Mouse (Mus musculus): ENCODE data around the gene Mttp.

The Mttp gene

GRCm38 (mm10) chr3:138053969-138054368, 90.8 kb downstream of the Mttp start:
- DNase-seq (ENCODE audit: low spot score in 2 of 2), result no peak

DNA sequence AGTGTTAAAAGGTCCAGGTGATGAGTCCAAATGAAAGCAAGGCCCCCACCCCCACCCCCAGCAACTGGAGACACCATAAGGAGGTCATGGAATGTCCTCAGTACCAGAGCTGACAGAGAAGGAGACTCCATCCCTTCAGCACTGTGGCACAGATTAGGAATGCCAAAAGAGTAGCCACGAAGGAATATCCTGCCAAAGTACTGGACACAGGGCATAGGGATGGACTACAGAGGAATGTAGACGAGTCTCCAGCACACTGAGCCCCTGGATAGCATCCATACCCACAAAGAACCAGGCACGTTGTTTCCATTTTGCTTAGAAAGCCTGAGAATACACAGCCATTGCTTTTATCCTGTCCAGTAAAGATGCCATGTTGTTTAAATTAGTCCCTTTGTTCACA, 93.3 kb downstream of the Mttp start:
- DNase-seq (ENCODE audit: low spot score in 2 of 2), result no peak

GRCm38 (mm10) chr3:138050772-138051171, 94.0 kb downstream of the Mttp start:
- DNase-seq (ENCODE audit: low spot score in 2 of 2), result no peak

DNA sequence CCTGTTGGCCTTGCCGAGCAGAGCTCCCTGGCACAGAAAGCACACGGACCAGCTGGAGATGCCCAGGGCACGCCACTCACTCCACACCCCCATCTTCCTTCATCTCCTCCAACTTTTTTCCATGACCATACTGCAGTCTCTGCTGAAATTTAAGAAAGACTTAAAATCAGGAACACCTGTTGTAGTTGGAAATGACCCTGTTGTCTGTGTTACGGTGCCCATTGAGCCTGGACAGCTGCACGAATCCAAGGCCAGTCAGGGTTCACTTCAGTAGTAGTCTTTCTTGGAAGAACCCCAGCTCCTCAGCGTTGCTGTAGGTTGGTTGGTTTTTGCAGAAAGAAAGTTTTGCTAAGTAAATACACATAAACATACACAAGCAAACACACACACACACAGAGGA, 95.2 kb downstream of the Mttp start:
- no peak for DNase-seq (ENCODE audit: low spot score in 2 of 2)

DNA sequence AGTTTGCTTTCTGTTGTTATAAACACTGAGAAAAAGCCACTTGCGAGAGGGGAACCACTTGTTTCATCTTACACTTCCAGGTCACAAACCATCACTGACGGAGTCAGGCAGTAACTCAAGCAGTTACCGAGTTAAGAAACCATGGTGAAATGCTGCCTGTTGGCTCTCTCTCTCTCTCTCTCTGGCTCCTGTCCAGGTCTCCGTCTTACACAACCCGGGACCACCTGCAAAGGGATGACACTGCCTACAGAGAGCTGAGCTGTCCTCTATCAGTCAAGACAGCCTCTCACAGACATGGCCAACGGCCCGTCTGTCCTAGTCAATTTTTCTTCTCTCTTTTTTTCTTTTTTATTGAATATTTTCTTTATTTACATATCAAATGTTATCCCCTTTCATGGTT, 101.5 kb downstream of the Mttp start:
- DNase-seq (ENCODE audit: low spot score in 2 of 2), result no peak

GRCm38 (mm10) chr3:138041591-138042301, 103.0 kb downstream of the Mttp start:
- peak; percentile 11 to 22 for DNase-seq (ENCODE audit: low spot score in 2 of 2)

DNA sequence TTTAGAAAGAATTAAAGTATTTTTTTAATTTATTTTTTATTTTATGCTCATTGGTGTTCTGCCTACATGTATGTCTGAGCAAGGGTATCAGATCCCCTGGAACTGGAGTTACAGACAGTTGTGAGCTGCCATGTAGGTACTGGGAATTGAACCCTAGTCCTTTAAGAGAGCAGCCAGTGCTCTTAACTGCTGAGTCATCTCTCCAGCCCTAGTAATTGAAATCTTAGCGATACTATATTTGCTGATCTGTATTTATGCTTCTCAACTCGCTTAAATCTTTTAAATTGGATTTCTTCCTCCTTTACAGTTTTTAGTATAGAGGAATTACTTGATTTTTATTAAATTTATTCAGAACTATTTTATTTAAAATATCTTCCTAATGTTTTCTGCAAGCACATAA, 103.8 kb downstream of the Mttp start:
- no peak for DNase-seq (ENCODE audit: low spot score in 2 of 2)

Data from spleen, postnatal 36 days (tissue).